Mouse (Mus musculus): ENCODE results near the gene Vps25. TPM values are rescaled to one million over a fixed set of nuclear protein-coding genes. Genes with fewer than 3 reads are reported as not detected.

The Vps25 gene
- polyA plus RNA-seq, 1 experiment from 2014 or later, result 98.8 TPM

DNA sequence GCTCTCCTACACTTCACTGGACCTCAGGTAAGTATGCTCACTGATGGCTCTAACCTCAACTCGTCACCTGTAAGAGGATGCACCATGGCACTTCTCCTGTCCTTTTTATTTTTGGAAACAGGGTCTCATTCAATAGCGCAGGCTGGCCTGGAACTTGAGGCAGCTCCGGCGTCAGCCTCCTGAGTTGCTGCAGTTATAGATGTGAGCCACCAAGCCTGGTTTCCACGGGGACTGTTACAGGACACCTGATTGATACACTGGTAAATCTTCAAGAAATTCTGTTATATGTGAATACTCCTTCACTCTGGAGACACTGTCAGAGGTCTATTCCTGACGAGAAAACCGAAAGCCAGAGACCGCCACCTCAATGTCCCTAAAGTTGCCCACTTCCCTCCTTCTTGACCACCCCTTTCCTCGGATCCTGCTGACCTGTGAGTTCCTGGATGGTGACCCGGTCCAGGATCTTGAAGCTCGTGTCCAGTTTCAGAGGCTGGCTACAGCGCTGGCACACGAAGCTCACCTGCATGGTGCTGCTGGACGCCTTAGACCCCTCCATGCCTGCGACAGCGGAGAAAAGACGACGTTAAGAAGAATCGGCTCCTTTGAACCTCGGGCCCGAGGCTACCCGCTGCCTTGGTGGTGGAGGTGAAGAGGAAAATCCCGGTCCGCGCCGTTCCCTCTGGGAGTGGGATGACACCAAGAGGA is 47.9 kb downstream of the Vps25 start:
- Histone ChIP-seq H3K27me3 (replicated peaks) (no peaks in the 10 kb centered on the region), H3K9me3 (no peaks in the 10 kb centered on the region), H3K36me3 (peaks cover 36% of the 10 kb centered on the region), H3K4me3 (peak overlapping the region; percentile 98), H3K9ac (peak overlapping the region; percentile 96), H3K4me2 (peak overlapping the region; percentile 100), H3K4me1 (peaks cover 15% of the 10 kb centered on the region), H3K27ac (replicated peaks) (peak overlapping the region; percentile 42)
- ATAC-seq (ENCODE audit: extremely low read depth, insufficient number of reproducible peaks, low FRiP score, low TSS enrichment), result peak; percentile 37; the same call in 1 of the 2 replicates
- WGBS, result 8% methylated on average over 26 of the region's 26 CpGs

DNA sequence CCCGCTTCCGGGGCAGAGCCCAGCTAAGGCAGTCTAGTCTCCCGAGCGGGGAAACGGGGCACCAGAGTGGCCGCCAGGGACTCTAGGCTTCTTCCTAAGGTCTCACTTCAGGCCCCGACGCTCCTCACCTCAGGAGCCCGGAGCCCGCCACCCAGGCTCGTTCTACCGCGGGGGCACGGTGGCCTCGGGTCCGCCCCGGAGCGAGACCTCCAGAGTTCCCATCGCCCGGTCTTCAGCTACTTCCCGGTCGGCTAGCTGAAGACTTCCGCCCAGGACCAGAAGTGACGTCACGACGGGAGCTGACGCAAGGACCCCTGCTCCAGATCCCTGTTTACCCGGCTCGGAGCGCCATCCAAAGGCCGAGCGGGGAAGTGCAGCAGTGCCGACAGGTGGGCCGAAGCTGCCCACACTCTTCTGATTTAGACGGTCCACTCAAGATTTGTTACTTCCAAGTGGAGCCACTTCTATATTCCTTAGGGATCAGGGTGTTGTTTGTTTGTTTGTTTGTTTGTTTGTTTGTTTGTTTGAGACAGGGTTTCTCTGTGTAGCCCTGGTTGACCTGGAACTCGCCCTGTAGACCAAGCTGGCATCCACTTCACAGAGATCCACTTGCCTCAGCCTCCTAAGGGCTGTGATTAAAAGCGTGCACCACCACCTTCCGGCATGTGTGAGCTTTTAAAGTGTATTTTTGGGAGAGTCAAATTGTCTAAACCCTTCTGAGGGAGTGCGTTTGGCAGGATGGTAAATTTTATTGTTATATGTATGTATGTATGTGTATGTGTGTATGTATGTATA is 48.7 kb downstream of the Vps25 start, which contains the start of gene Becn1:
Gene Becn1 (minus strand): TSS at position 283 of the 795 bp plus-strand sequence.
- peak within 1 kb of the TSS; percentile 100 for H3K4me2 ChIP-seq
- H3K4me1 ChIP-seq, result peaks cover 15% of the 10 kb centered on the region
- ATAC-seq (ENCODE audit: extremely low read depth, insufficient number of reproducible peaks, low FRiP score, low TSS enrichment), result peak; percentile 94; the same call in 1 of the 2 replicates
- H3K9ac ChIP-seq, result peak within 1 kb of the TSS; percentile 96
- H3K27ac ChIP-seq (replicated peaks), result peak within 1 kb of the TSS; percentile 42
- peak within 1 kb of the TSS; percentile 98 for H3K4me3 ChIP-seq
- H3K9me3 ChIP-seq, result no peaks in the 10 kb centered on the region
- 5% methylated on average over 39 of the region's 39 CpGs for WGBS
- 0 out of 2 replicates have a peak, but pooled peaks cover 5% of the 10 kb centered on the region for H3K27me3 ChIP-seq (replicated peaks)
- H3K36me3 ChIP-seq, result peaks cover 31% of the 10 kb centered on the region

DNA sequence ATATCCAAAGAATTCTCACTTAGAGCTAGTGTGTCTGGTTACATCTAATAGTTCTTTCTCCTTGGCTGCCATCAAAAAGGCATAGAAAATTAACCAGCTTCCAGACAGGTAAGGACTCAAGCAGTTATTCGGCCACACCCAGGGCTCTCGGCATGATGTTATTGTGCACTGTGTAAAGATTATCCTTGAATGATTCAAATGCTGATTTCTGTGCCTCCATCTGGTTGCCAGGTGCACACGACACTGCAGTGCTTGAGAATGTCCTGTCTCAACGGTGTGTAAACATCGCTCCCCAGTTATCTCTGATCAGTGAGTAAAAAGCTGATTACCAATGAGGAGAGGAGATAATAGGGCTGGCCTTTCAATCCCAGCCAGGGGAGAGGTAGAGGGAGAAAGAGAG is 54.2 kb downstream of the Vps25 start:
- ATAC-seq (ENCODE audit: extremely low read depth, insufficient number of reproducible peaks, low FRiP score, low TSS enrichment), result no peak
- WGBS, result 23% methylated on average over 5 of the region's 5 CpGs
- H3K9ac ChIP-seq, result peak overlapping the region; percentile 19; the same call in 1 of the 2 replicates
- H3K27me3 ChIP-seq (replicated peaks), result 0 out of 2 replicates have a peak, but pooled peaks cover 10% of the 10 kb centered on the region
- H3K4me2 ChIP-seq, result no peak overlapping the region
- H3K4me3 ChIP-seq, result no peak overlapping the region
- H3K36me3 ChIP-seq, result no peaks in the 10 kb centered on the region
- no peaks in the 10 kb centered on the region for H3K4me1 ChIP-seq
- no peak overlapping the region for H3K27ac ChIP-seq (replicated peaks)
- H3K9me3 ChIP-seq, result no peaks in the 10 kb centered on the region

Other genes with a start within 250 kb of the Vps25 start
- gene Atp6v0a1, start 244.3 kb upstream of the Vps25 start, polyA plus RNA-seq (2015; fragmentation: Nextera tagmentation; extraction: Ambion mirVana), result 54.9 and 58.1 TPM in 2 replicates
- 13.5 and 13.7 TPM in 2 replicates for gene Naglu, start 183.7 kb upstream of the Vps25 start, polyA plus RNA-seq (2015; fragmentation: Nextera tagmentation; extraction: Ambion mirVana)
- gene Hsd17b1, start 175.3 kb upstream of the Vps25 start, polyA plus RNA-seq (2015; fragmentation: Nextera tagmentation; extraction: Ambion mirVana), result 0.14 and 0.17 TPM in 2 replicates
- 26.8 and 28.4 TPM in 2 replicates for gene Coasy, start 171.1 kb upstream of the Vps25 start, polyA plus RNA-seq (2015; fragmentation: Nextera tagmentation; extraction: Ambion mirVana)
- gene Mlx, start 166.4 kb upstream of the Vps25 start, polyA plus RNA-seq (2015; fragmentation: Nextera tagmentation; extraction: Ambion mirVana), result 36.3 and 41.6 TPM in 2 replicates
- gene Psmc3ip, start 158.3 kb upstream of the Vps25 start, polyA plus RNA-seq (2015; fragmentation: Nextera tagmentation; extraction: Ambion mirVana), result 21.4 and 26.6 TPM in 2 replicates
- 12.0 and 14.1 TPM in 2 replicates for gene Retreg3, start 133.8 kb upstream of the Vps25 start, polyA plus RNA-seq (2015; fragmentation: Nextera tagmentation; extraction: Ambion mirVana)
- 77.2 and 83.0 TPM in 2 replicates for gene Tubg1, start 133.8 kb upstream of the Vps25 start, polyA plus RNA-seq (2015; fragmentation: Nextera tagmentation; extraction: Ambion mirVana)
- gene Tubg2, start 97.8 kb upstream of the Vps25 start, polyA plus RNA-seq (2015; fragmentation: Nextera tagmentation; extraction: Ambion mirVana), result 3.1 and 4.3 TPM in 2 replicates
- gene Cntnap1, start 83.2 kb upstream of the Vps25 start, polyA plus RNA-seq (2015; fragmentation: Nextera tagmentation; extraction: Ambion mirVana), result 0.52 and 0.55 TPM in 2 replicates
- 7.6 and 8.5 TPM in 2 replicates for gene Plekhh3, start 82.4 kb upstream of the Vps25 start, polyA plus RNA-seq (2015; fragmentation: Nextera tagmentation; extraction: Ambion mirVana)
- gene Ccr10, start 78.3 kb upstream of the Vps25 start, polyA plus RNA-seq (2015; fragmentation: Nextera tagmentation; extraction: Ambion mirVana), result 0.19 and 0.33 TPM in 2 replicates
- 11.6 and 11.7 TPM in 2 replicates for gene Ezh1, start 27.2 kb upstream of the Vps25 start, polyA plus RNA-seq (2015; fragmentation: Nextera tagmentation; extraction: Ambion mirVana)
- gene Ramp2, start 7.7 kb upstream of the Vps25 start, polyA plus RNA-seq (2015; fragmentation: Nextera tagmentation; extraction: Ambion mirVana), result 210 and 234 TPM in 2 replicates
- gene Wnk4, start 6.9 kb downstream of the Vps25 start, polyA plus RNA-seq (2015; fragmentation: Nextera tagmentation; extraction: Ambion mirVana), result 7.6 and 8.0 TPM in 2 replicates
- 0.48 and 0.65 TPM in 2 replicates for gene Cntd1, start 25.3 kb downstream of the Vps25 start, polyA plus RNA-seq (2015; fragmentation: Nextera tagmentation; extraction: Ambion mirVana)
- gene Coa3, start 25.4 kb downstream of the Vps25 start, polyA plus RNA-seq (2015; fragmentation: Nextera tagmentation; extraction: Ambion mirVana), result 165 and 171 TPM in 2 replicates
- 128 and 130 TPM in 2 replicates for gene Becn1, start 48.6 kb downstream of the Vps25 start, polyA plus RNA-seq (2015; fragmentation: Nextera tagmentation; extraction: Ambion mirVana)
- gene Psme3, start 62.5 kb downstream of the Vps25 start, polyA plus RNA-seq (2015; fragmentation: Nextera tagmentation; extraction: Ambion mirVana), result 99.0 and 105 TPM in 2 replicates
- 0.70 and 0.75 TPM in 2 replicates for gene Aoc2, start 71.4 kb downstream of the Vps25 start, polyA plus RNA-seq (2015; fragmentation: Nextera tagmentation; extraction: Ambion mirVana)
- gene Aoc3, start 76.9 kb downstream of the Vps25 start, polyA plus RNA-seq (2015; fragmentation: Nextera tagmentation; extraction: Ambion mirVana), result 0.28 and 0.32 TPM in 2 replicates
- not detected in 2 replicates for gene G6pc, start 113.9 kb downstream of the Vps25 start, polyA plus RNA-seq (2015; fragmentation: Nextera tagmentation; extraction: Ambion mirVana)
- gene Aarsd1, start 163.9 kb downstream of the Vps25 start, polyA plus RNA-seq (2015; fragmentation: Nextera tagmentation; extraction: Ambion mirVana), result 35.4 and 45.9 TPM in 2 replicates
- gene Gm27029, start 171.1 kb downstream of the Vps25 start, polyA plus RNA-seq (2015; fragmentation: Nextera tagmentation; extraction: Ambion mirVana), result 14.7 and 18.3 TPM in 2 replicates
- gene Rundc1, start 171.4 kb downstream of the Vps25 start, polyA plus RNA-seq (2015; fragmentation: Nextera tagmentation; extraction: Ambion mirVana), result 13.1 and 14.3 TPM in 2 replicates
- gene Ptges3l, start 171.6 kb downstream of the Vps25 start, polyA plus RNA-seq (2015; fragmentation: Nextera tagmentation; extraction: Ambion mirVana), result 71.6 and 75.1 TPM in 2 replicates
- gene Rpl27, start 188.6 kb downstream of the Vps25 start, polyA plus RNA-seq (2015; fragmentation: Nextera tagmentation; extraction: Ambion mirVana), result 222 and 239 TPM in 2 replicates
- gene Ifi35, start 194.7 kb downstream of the Vps25 start, polyA plus RNA-seq (2015; fragmentation: Nextera tagmentation; extraction: Ambion mirVana), result 11.6 and 13.7 TPM in 2 replicates
- gene Rnd2, start 211.3 kb downstream of the Vps25 start, polyA plus RNA-seq (2015; fragmentation: Nextera tagmentation; extraction: Ambion mirVana), result 23.5 and 26.4 TPM in 2 replicates
- gene Vat1, start 212.5 kb downstream of the Vps25 start, polyA plus RNA-seq (2015; fragmentation: Nextera tagmentation; extraction: Ambion mirVana), result 28.0 and 28.9 TPM in 2 replicates

Data from heart, embryonic 13.5 days (tissue).